Mouse (Mus musculus) cerebellum, adult 2 months (tissue): ENCODE results near the gene Plpp3.

Experiments used
- CTCF ChIP-seq: fragments of 200-500 bp; IDR thresholded peaks from 2 replicates; pipeline ENCODE4 v1.5.1; 2011; ENCODE audit warnings: low read depth, mild to moderate bottlenecking, control low read depth, low read length, moderate library complexity, borderline replicate concordance; ENCODE audit not compliant: insufficient read depth
- POLR2A ChIP-seq: fragments of 200-500 bp; IDR thresholded peaks from 2 replicates; pipeline ENCODE4 v1.6.1; 2011; ENCODE audit warnings: low read length, control low read depth, borderline replicate concordance; ENCODE audit not compliant: insufficient read depth

- TF ChIP-seq POLR2A (no peak), CTCF (no peak)
Measured at GRCm38 (mm10) chr4:105202439-105202838, 45.3 kb downstream of the Plpp3 start.
